Mouse (Mus musculus): ENCODE measurements around the gene Nfil3. TPM values are rescaled to one million over a fixed set of nuclear protein-coding genes. Genes with fewer than 3 reads are reported as not detected.

Gene Nfil3
- polyA plus RNA-seq, 1 experiment from 2014 or later = 48.4 TPM

DNA sequence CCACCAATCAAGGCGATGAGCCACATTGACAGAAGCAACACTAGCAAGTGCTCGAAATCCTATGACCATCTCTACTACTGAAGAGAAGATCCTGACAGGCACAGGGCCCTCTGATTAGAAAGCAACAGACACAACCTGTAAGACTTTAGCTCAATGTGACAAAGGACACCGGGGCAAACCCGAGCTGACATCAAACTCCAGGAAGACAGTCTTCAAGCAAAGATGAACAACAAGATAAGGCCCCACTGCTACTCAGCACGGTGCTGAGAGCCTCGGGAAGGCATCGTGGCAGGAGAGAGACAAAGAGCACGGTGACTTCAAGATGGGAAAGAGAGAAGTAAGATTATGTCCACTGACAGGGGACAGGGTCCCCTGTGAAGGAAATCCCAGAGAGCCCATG is 58.9 kb downstream of the Nfil3 start:
- Histone ChIP-seq H3K9ac (no peak overlapping the region), H3K36me3 (replicated peaks) (no peaks in the 10 kb centered on the region), H3K4me3 (no peak overlapping the region), H3K27me3 (replicated peaks) (no peaks in the 10 kb centered on the region), H3K9me3 (no peaks in the 10 kb centered on the region), H3K27ac (no peak overlapping the region), H3K4me2 (no peak overlapping the region), H3K4me1 (peaks cover 2% of the 10 kb centered on the region)
- ATAC-seq (replicated peaks) = no peak
- 90% methylated on average over 8 of the region's 8 CpGs for WGBS

DNA sequence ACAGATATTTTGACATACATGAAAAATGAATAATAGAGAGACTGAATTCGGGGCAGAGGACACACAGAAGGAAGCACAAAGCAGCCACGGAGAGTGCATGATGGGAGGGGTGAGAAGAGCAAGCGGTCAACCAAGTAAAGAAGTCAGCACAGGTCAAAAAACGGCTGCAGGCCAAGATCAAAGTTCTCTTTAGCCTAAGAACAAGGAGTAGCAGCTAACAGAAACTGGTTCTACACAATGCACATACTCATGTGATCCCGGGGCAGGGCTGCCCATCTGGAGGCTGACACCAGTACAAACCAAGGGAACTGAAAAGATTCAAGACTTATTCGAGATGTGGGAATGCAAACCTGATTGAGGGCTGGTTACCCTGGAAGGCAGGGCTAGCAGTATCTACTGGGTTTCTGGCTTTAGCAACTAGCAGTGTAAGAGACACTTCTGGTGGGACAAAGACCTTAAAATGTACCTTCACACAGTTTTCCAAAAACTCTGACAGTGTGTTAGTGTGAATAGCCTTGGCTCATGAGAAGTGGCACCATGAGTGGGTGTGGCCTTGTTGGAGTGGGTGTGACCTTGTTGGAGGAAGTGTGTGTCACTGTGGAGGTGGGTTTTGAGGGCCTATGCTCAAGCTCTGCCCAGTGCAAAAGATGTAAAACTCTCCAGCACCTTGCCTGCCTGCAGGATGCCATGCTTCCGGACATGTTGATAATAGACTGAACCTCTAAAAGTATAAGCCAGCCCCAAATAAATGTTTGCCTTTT is 59.6 kb downstream of the Nfil3 start:
- Histone ChIP-seq H3K27me3 (replicated peaks) (no peaks in the 10 kb centered on the region), H3K4me3 (no peak overlapping the region), H3K9ac (no peak overlapping the region), H3K36me3 (replicated peaks) (no peaks in the 10 kb centered on the region), H3K4me2 (no peak overlapping the region), H3K4me1 (peaks cover 3% of the 10 kb centered on the region; the same call in 1 of the 2 replicates), H3K9me3 (no peaks in the 10 kb centered on the region), H3K27ac (no peak overlapping the region)
- WGBS = 81% methylated on average over 7 of the region's 7 CpGs
- no peak for ATAC-seq (replicated peaks)

DNA sequence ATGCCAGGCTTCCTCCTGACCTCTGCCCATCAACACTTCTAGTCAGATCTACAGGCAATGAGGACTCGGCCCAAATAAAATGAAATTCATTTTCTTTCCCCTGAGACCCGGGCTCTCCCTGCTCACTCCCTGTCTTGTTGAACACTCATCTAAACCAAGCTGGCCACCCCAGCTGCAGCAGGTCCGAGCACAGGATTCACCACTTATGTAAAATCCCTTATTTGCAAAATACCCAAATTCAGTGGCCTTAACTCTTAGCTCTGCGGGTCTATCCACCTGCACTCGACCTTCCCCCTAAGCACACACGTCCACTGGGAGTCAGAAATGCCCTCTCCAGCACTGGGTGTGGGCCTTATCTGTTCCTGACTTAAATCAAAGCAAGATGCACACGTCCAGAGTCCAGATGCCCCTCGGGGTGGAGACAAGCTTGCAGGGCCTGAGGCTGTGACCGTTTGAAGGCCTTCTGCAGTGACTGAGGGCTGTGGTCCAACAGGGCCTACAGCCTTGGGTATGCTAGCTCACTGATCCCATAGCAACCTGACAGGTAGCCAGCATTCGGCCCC is 61.0 kb downstream of the Nfil3 start:
- Histone ChIP-seq H3K4me2 (no peak overlapping the region), H3K9ac (no peak overlapping the region), H3K36me3 (replicated peaks) (no peaks in the 10 kb centered on the region), H3K4me3 (no peak overlapping the region), H3K27ac (no peak overlapping the region), H3K9me3 (no peaks in the 10 kb centered on the region), H3K4me1 (peaks cover 9% of the 10 kb centered on the region; the same call in 1 of the 2 replicates), H3K27me3 (replicated peaks) (no peaks in the 10 kb centered on the region)
- 77% methylated on average over 10 of the region's 10 CpGs for WGBS
- no peak for ATAC-seq (replicated peaks)

- 94% methylated on average over 5 of the region's 5 CpGs for WGBS
- H3K27ac ChIP-seq = no peak overlapping the region
- H3K27me3 ChIP-seq (replicated peaks) = no peaks in the 10 kb centered on the region
- H3K4me1 ChIP-seq = peaks cover 14% of the 10 kb centered on the region; the same call in 1 of the 2 replicates
- no peak for ATAC-seq (replicated peaks)
- no peak overlapping the region for H3K9ac ChIP-seq
- H3K9me3 ChIP-seq = no peaks in the 10 kb centered on the region
- H3K4me2 ChIP-seq = no peak overlapping the region
- H3K36me3 ChIP-seq (replicated peaks) = no peaks in the 10 kb centered on the region
- H3K4me3 ChIP-seq = no peak overlapping the region
These were observed 62.5 kb downstream of the Nfil3 start for GRCm38 (mm10) chr13:52918333-52918732.

Other genes with a start within 250 kb of the Nfil3 start
- 59.2 and 61.5 TPM in 2 replicates for gene Auh, start 51.4 kb downstream of the Nfil3 start, polyA plus RNA-seq (2015; fragmentation: Nextera tagmentation; extraction: Ambion mirVana)